Mouse (Mus musculus) hindbrain, embryonic 10.5 days (tissue): Measurements from ENCODE around the gene Cog1. TPM values are rescaled to one million over a fixed set of nuclear protein-coding genes. Genes with fewer than 3 reads are reported as not detected.

Experiments
- DNase-seq: peaks from one replicate; pipeline ENCODE4 v3.0.0-alpha.2; 2017; ENCODE audit warnings: low spot score
- H3K27ac ChIP-seq: fragments of 300-500 bp; sonication (generic); 2 replicates; pipeline ENCODE4 v1.5.1; 2016; ENCODE audit warnings: mild to moderate bottlenecking, moderate library complexity
- H3K27me3 ChIP-seq: fragments of 300-500 bp; sonication (generic); 2 replicates; pipeline ENCODE4 v1.6.1; 2016; ENCODE audit warnings: mild to moderate bottlenecking; ENCODE audit not compliant: poor library complexity, insufficient read depth, severe bottlenecking
- H3K36me3 ChIP-seq: fragments of 300-500 bp; sonication (generic); 2 replicates; pipeline ENCODE4 v1.6.1; 2016; ENCODE audit warnings: mild to moderate bottlenecking, moderate library complexity
- H3K4me1 ChIP-seq: fragments of 300-500 bp; sonication (generic); replicated peaks from 2 replicates; pipeline ENCODE4 v1.6.1; 2016; ENCODE audit warnings: mild to moderate bottlenecking
- H3K4me3 ChIP-seq: fragments of 300-500 bp; sonication (generic); 2 replicates; pipeline ENCODE4 v1.5.1; 2016; ENCODE audit warnings: mild to moderate bottlenecking, moderate library complexity
- H3K9me3 ChIP-seq: fragments of 300-500 bp; sonication (generic); 2 replicates; pipeline ENCODE4 v1.6.1; 2016; ENCODE audit warnings: mild to moderate bottlenecking, moderate library complexity
- WGBS: fragments of 180-500 bp; shearing (Covaris S2); methylation state at CpG from one replicate; pipeline ENCODE4 v1.1.7; 2016; 5-methylcytosine and 5-hydroxymethylcytosine counted together
- polyA plus RNA-seq: library from polyadenylated mRNA; unstranded; fragments of >200 nt; fragmentation: Nextera tagmentation; extraction: Ambion mirVana; gene quantifications from 2 replicates; pipeline ENCODE4 v1.2.1, GENCODE M21; 2016

The Cog1 gene
- polyA plus RNA-seq, 1 experiment from 2014 or later: 40.3 TPM

DNA sequence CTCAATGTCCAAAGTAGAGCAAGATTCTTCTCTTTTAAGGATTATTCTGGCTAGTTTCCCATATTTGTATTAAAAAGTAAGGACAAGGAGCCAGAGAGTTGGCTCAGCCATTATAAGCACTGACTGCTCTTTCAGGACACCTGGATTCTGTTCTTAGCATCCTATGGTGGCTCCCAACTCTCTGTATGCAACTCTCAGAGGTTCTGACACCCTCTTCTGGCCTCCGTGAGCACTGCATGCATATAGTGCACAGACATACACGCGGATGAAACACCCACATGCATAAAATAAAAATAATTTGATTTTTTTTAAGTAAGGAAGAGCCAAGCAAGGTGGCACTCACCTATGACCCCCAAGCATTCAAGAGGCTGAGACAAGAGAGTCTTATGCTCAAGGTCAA lies 3.8 kb upstream of the Cog1 start:
- WGBS: 89% methylated on average over 3 of the region's 3 CpGs
- Histone ChIP-seq H3K36me3 (no peaks in the 10 kb centered on the region), H3K27me3 (peaks cover 3% of the 10 kb centered on the region; the same call in 1 of the 2 replicates), H3K4me3 (no peak overlapping the region), H3K9me3 (0 out of 2 replicates have a peak, but pooled peaks cover under 1% of the 10 kb centered on the region), H3K4me1 (peaks cover 18% of the 10 kb centered on the region), H3K27ac (no peak overlapping the region)
- no peak for DNase-seq

DNA sequence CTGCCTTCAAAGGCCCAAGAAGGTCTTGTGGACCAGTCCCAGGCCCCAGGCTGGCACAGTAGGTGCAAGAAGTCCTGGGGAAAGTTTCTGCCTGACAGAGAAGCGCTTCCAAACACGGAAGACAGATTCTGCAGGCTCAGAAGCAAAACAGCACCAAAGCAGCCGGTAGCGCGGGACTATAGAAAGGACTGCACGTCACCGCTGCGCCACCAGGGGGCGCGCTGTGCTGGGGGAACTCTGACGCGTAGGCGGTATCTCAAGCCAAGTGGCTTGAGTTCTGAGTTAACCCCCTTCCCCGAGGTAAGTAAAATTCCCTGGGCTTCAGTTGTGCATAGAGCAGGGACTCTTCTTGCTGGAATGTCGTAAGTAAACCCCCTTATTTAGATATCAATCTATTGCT lies 817 bp upstream of the Cog1 start:
- peak overlapping the region; percentile 72 for H3K27ac ChIP-seq
- peaks cover 46% of the 10 kb centered on the region for H3K4me1 ChIP-seq
- 4% methylated on average over 15 of the region's 15 CpGs for WGBS
- peak; percentile 86 for DNase-seq
- H3K36me3 ChIP-seq: peaks cover 23% of the 10 kb centered on the region
- H3K9me3 ChIP-seq: no peaks in the 10 kb centered on the region
- H3K4me3 ChIP-seq: peak overlapping the region; percentile 16; the same call in 1 of the 2 replicates
- peaks cover 3% of the 10 kb centered on the region; the same call in 1 of the 2 replicates for H3K27me3 ChIP-seq

GRCm38 (mm10) chr11:113649353-113650210 lies 613 bp downstream of the Cog1 start, which contains the start of gene Slc39a11:
Gene Slc39a11, minus strand, starts transcription at chr11:113650079.
- DNase-seq: peak; percentile 86

DNA sequence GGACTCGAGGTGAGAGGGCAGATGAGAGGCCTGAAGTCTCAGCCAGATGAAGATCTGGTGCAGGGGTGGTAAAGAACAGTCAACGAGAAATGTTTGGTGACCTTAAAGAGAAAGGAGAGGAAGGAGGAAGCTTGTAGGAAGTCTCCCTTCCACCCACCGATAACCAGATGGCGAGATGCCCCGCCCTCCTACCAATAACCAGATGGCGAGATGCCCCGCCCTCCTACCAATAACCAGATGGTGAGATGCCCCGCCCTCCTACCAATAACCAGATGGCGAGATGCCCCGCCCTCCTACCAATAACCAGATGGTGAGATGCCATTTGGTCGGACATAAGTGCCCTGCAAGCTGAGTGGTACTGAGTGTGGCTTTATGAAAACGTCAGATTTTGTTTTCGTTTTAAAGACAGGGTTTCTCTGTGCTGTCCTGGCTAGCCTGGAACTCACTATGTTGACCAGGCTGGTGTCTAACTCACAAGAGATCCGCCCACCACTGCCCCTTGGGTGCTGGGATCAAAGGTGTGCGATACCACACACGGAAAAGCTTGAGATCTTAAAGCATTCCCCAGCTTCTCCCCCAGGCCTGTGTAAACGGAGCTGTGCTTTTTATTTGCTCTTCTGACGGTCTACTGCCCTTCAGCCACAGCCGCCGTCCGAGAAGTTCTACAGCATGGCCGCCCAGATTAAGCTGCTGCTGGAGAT lies 2.4 kb downstream of the Cog1 start:
- Histone ChIP-seq H3K4me3 (peak overlapping the region; percentile 77), H3K9me3 (no peaks in the 10 kb centered on the region), H3K27ac (peak overlapping the region; percentile 80), H3K4me1 (peaks cover 57% of the 10 kb centered on the region), H3K36me3 (peaks cover 55% of the 10 kb centered on the region), H3K27me3 (no peaks in the 10 kb centered on the region; the same call in 1 of the 2 replicates)
- peak; percentile 29 for DNase-seq
- WGBS: 70% methylated on average over 22 of the region's 22 CpGs

More at GRCm38 (mm10) chr11:113649353-113650210, 613 bp downstream of the Cog1 start, which contains the start of gene Slc39a11:
- H3K4me1 ChIP-seq: peaks cover 54% of the 10 kb centered on the region
- H3K36me3 ChIP-seq: peaks cover 37% of the 10 kb centered on the region
- H3K9me3 ChIP-seq: no peaks in the 10 kb centered on the region
- peak within 1 kb of the TSS; percentile 94 for H3K27ac ChIP-seq
- under 1% methylated on average over 91 of the region's 91 CpGs for WGBS
- no peaks in the 10 kb centered on the region; the same call in 1 of the 2 replicates for H3K27me3 ChIP-seq
- H3K4me3 ChIP-seq: peak within 1 kb of the TSS; percentile 77

DNA sequence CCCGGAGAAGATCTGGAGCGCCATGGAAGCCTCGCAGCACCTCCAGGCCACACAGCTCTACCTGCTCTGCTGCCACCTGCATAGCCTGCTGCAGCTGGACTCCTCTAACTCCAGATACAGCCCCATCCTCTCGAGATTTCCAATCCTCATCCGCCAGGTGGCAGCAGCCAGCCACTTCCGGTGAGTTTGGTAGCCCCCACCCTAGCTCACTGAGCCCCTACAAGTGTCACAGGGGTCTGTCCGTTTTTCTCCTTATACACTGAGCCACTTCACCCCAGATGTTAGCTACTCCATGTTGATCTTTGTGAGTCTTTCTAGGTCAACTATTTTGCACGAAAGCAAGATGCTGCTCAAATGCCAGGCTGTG lies 2.9 kb downstream of the Cog1 start:
- Histone ChIP-seq H3K4me1 (peaks cover 62% of the 10 kb centered on the region), H3K4me3 (peak overlapping the region; percentile 20), H3K27me3 (no peaks in the 10 kb centered on the region), H3K36me3 (peaks cover 60% of the 10 kb centered on the region), H3K9me3 (no peaks in the 10 kb centered on the region), H3K27ac (peak overlapping the region; percentile 76)
- DNase-seq: peak; percentile 58
- WGBS: 45% methylated on average over 8 of the region's 8 CpGs

DNA sequence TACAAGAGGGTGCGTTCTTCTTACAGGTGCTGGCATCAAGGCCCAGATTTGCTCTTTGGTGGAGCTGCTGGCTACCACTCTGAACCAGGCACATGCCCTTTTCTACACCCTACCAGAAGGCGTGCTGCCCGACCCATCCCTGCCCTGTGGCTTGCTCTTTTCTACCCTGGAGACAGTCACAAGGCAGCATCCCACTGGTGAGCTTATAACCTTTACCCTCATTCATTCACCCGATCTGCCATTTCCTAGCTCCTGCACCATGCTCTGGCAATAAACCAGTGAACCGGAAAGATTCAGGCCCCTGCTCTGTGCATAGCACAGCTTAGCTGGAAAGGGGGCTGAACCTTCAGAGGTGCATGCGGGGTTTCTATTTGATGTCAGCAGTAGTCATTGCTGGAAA lies 3.5 kb downstream of the Cog1 start:
- no peaks in the 10 kb centered on the region for H3K9me3 ChIP-seq
- peak overlapping the region; percentile 76; the same call in 1 of the 2 replicates for H3K27ac ChIP-seq
- H3K4me3 ChIP-seq: 0 out of 2 replicates have a peak overlapping the region, but pooled peaks have one; percentile 20
- DNase-seq: no peak
- H3K4me1 ChIP-seq: peaks cover 64% of the 10 kb centered on the region
- no peaks in the 10 kb centered on the region for H3K27me3 ChIP-seq
- WGBS: 88% methylated on average over 6 of the region's 6 CpGs
- peaks cover 66% of the 10 kb centered on the region for H3K36me3 ChIP-seq

- Histone ChIP-seq H3K9me3 (no peaks in the 10 kb centered on the region), H3K27me3 (no peaks in the 10 kb centered on the region), H3K4me1 (peaks cover 56% of the 10 kb centered on the region), H3K4me3 (no peak overlapping the region), H3K27ac (no peak overlapping the region), H3K36me3 (peaks cover 82% of the 10 kb centered on the region)
- no peak for DNase-seq
- 93% methylated on average over 15 of the region's 15 CpGs for whole genome bisulfite sequencing
Observed at GRCm38 (mm10) chr11:113654105-113654504, 5.1 kb downstream of the Cog1 start.

DNA sequence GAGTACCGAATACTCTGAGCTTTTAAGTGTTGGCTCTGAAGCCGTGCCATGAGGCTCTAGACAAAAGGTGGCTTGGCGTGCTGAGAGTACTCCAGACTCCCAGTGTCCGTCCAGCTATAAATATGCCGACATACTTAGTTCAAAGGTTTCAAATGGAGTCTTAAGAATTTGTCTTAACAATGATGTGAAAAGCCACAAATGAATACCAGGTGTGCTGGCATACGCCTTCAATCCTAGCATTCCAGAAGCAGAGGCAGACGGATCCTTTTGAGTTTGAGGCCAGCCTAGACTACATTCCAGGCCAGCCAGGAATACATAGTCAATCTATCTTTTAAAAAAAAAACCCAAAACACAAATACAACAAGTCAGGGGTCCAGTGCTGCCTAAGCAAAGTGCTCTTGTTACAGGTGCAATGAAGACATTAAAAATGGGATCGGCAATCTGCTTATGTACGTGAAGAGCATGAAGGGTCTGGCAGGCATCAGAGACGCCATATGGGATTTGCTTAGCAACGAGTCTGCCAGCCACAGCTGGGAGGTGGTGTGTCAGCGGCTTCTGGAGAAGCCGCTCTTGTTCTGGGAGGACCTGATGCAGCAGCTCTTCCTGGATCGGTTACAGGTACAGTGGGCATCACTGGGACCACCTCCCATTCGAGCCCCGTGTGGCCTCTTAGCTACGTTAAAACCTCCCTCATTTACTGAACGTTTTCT lies 5.7 kb downstream of the Cog1 start:
- Histone ChIP-seq H3K4me1 (peaks cover 55% of the 10 kb centered on the region), H3K27ac (no peak overlapping the region), H3K4me3 (no peak overlapping the region), H3K9me3 (no peaks in the 10 kb centered on the region), H3K27me3 (no peaks in the 10 kb centered on the region), H3K36me3 (peaks cover 88% of the 10 kb centered on the region)
- WGBS: 84% methylated on average over 18 of the region's 18 CpGs
- DNase-seq: no peak

DNA sequence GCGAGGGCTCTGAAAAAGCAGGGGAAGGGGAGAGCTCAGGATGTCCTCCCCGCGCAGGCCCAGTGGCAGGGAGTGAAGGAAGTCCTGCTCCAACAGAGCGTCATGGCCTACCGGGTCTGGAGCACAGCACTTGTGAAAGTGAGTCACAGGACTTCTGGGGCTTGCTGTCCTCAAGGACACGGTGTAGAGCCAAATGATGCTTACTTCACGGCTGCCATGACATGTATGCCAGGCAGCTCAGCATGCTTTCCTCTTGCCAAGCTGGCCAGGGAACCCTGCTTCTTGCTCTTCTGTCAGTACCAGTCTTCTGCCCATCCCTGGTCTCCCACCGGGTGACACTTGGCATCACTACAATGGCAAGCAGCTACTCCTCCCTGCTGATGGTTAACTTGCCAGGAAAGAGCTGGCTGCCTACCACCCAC lies 7.6 kb downstream of the Cog1 start:
- H3K36me3 ChIP-seq: peaks cover 100% of the 10 kb centered on the region
- H3K4me1 ChIP-seq: peaks cover 38% of the 10 kb centered on the region
- no peaks in the 10 kb centered on the region for H3K27me3 ChIP-seq
- DNase-seq: no peak
- no peak overlapping the region for H3K4me3 ChIP-seq
- H3K9me3 ChIP-seq: no peaks in the 10 kb centered on the region
- WGBS: 89% methylated on average over 8 of the region's 8 CpGs
- H3K27ac ChIP-seq: 0 out of 2 replicates have a peak overlapping the region, but pooled peaks have one; percentile 23

DNA sequence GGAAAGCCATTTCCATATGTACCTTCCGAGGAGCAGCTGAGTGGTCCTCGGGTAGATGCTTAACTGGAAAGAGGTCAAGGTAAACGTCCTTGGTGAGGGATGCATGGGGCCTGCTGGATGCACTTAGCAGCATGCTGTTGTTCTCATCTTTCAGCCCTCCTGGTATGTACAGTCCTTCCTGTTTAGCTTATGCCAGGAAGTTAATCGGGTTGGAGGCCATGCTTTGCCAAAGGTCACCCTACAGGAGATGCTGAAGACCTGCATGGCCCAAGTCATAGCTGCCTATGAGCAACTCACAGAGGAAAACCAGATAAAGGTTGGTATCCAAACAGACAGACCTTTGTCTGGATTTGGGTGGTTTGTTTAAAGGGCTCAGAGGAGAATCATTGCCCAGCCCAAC lies 8.3 kb downstream of the Cog1 start:
- 72% methylated on average over 4 of the region's 4 CpGs for WGBS
- peaks cover 31% of the 10 kb centered on the region for H3K4me1 ChIP-seq

GRCm38 (mm10) chr11:113658319-113658718 lies 9.3 kb downstream of the Cog1 start:
- WGBS: 90% methylated on average over 8 of the region's 8 CpGs
- Histone ChIP-seq H3K9me3 (no peaks in the 10 kb centered on the region), H3K4me1 (peaks cover 21% of the 10 kb centered on the region), H3K4me3 (no peak overlapping the region), H3K27ac (0 out of 2 replicates have a peak overlapping the region, but pooled peaks have one; percentile 23), H3K27me3 (no peaks in the 10 kb centered on the region), H3K36me3 (peaks cover 100% of the 10 kb centered on the region)
- DNase-seq: no peak

More for the DNA sequence above, 8.3 kb downstream of the Cog1 start:
- H3K27ac ChIP-seq: no peak overlapping the region
- H3K36me3 ChIP-seq: peaks cover 100% of the 10 kb centered on the region
- no peak overlapping the region for H3K4me3 ChIP-seq
- no peak for DNase-seq
- no peaks in the 10 kb centered on the region for H3K9me3 ChIP-seq
- no peaks in the 10 kb centered on the region for H3K27me3 ChIP-seq

DNA sequence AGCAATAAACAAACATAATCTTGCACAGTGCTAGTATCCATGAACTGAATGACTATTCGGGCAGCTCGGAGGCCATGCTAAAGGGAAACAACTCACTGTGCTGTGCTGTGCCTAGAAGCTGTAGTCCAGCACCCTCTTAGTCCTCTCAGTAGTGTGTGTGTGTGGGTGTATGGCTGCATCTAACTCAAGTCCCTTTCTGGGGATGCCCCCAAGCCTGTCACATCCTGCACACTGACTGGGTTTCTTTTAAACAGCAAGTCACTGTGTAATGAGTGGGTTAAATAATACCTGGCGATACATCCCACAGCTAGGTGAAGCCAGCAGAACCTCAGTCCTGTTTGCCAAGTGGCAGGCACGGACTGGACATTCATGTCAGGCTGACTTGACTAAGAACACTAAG lies 9.8 kb downstream of the Cog1 start:
- peaks cover 20% of the 10 kb centered on the region for H3K4me1 ChIP-seq
- H3K4me3 ChIP-seq: no peak overlapping the region
- no peaks in the 10 kb centered on the region for H3K27me3 ChIP-seq
- H3K27ac ChIP-seq: 0 out of 2 replicates have a peak overlapping the region, but pooled peaks have one; percentile 23
- 93% methylated on average over 4 of the region's 4 CpGs for whole genome bisulfite sequencing
- no peak for DNase-seq
- peaks cover 100% of the 10 kb centered on the region for H3K36me3 ChIP-seq
- no peaks in the 10 kb centered on the region for H3K9me3 ChIP-seq
